Mouse (Mus musculus): ENCODE results near the gene Hmcn1.

The Hmcn1 gene

DNA sequence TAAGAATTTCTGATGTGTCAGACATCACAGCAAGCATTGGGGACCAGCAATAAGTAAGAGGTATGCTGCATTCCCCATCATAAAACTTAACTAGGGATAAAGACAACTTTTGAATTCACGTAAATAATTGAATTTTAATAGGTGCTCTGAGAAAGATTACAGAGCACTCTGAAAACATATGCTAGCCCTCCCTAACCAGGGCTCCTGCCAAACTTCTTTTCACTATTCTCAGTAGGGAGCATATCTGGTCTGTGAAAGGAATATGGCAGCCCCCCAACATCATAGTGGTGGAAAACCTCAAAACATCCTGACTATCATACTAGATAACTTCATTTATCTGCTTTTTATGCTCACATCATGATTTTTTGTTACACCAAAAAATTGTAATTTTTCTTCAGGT is 347.9 kb downstream of the Hmcn1 start:
- no peak for DNase-seq (ENCODE audit: low spot score)

DNA sequence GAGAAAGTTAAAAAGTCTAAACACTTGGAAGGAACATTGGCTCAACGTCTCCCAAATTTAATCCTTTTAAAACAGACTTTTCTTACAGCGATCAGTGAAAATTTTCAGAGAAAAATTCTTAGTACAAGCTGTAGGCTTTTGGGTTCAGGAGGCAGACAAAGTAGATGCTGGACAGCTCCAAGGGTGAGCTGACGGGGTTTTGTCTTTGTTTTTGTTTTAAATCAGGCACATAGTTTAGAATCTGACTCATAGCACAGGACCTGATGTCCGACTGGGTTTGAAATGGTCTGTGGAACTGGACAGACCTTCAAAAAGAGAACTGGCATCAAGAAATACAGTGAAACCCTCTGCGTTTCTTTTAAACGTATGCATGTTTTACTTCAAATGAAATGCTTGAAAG is 353.7 kb downstream of the Hmcn1 start:
- DNase-seq (ENCODE audit: low spot score), result no peak

DNA sequence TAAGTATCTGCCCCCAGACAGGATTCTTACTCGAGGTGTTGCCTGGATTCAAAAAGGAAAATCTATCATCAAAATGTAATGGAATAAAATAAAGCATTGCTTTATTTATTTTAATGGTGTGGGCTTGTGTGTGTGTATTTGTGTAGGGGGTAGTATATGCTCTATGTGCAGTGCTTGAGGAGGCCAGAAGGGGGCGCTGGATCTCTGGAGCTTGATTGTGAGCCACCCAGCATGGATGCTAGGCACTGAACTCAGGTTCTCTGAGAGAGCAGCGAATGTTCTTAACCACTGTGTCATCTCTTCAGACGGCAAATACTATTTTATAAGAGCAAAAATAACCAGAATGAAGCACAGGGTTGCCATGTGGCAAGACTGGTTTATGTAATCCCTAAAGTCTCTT is 360.7 kb downstream of the Hmcn1 start:
- no peak for DNase-seq (ENCODE audit: low spot score)

DNA sequence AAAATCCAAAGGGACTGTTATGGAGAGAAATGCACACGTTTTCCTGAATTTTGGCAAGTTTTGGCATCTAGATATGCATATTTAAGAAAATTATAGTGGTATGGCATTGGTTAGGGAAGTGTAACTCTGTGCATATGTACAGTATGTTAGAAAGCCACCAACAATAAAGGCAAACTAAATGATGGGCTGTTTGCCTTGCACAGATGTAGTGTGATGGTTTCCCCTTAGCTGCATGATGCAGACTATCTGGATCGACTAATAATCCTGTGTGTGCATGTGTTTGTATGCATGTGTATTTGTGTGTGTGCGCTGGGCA is 361.4 kb downstream of the Hmcn1 start:
- DNase-seq (ENCODE audit: low spot score), result no peak

DNA sequence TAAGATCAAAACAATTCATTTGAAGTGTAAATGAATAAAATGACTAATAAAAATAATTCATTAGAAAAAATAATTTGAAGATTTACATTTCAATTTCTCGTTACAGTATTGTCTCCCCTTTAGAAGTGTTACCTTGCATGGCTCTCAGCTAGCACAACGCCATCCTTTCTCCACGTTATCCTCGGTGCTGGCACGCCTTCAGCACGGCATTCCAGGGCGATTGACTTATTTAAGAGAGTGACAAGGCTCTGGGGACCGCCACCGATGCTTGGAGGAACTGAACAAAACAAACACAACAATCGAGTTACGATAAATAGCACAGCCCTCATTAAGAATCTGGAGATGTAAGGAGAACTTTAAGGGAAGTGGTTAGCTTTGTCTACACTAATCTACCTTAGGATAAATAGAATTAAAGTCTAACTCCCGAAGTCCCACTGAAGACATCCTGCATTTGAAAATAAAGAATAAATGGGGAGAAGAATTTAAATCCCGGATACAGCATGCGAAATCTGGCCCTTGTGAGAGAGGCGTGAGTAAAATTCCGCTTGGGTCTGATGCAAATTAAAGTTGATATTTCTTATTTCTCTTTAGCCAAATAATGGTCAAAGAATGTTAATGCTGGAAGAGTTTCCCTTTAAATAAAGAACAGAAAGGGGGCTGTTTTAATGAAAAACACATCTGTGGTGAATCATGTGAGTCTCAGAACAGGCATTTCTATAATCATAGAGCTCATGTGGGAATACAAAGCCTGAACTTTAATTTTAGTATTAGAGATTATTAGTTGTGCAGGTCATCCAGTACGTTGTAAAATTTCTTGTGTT is 362.0 kb downstream of the Hmcn1 start:
- DNase-seq (ENCODE audit: low spot score), result no peak

DNA sequence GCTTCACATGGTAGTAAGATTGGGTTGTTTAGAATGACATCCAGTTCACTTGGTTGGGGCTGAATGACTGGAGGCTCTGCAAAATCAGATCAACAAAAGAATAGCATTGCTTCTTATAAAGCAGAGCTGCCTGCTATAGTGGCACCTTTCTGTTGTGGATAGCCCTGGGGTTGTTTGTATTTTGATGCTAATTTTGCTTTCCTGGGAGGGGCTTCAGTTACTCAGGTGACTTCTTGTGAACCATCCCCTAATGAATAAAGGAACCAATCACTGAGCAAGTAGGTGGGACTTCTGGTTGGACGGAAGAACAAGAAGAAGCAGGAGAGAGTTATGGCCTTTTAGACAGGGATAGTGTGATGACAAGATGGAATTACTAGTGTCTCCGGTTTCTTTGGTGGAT is 370.0 kb downstream of the Hmcn1 start:
- DNase-seq (ENCODE audit: low spot score), result no peak

DNA sequence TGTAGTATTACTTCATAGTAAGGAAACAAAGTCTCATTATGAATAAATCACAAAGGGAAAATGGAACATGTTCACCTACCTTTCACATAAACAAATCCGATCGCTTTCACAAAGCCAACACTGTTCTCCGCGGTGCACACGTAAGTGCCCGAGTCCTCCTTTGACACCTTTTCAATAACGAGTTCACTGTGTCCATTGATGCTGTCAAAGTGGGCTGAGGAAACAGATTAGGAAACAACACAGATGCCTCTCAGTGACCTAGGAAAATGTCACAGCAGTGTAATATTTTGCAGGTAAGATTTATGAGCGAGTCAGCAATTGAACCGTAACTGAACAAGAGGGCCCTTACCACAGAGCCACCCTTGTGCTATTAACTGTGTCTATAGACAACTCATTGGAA is 382.7 kb downstream of the Hmcn1 start:
- no peak for DNase-seq (ENCODE audit: low spot score)

DNA sequence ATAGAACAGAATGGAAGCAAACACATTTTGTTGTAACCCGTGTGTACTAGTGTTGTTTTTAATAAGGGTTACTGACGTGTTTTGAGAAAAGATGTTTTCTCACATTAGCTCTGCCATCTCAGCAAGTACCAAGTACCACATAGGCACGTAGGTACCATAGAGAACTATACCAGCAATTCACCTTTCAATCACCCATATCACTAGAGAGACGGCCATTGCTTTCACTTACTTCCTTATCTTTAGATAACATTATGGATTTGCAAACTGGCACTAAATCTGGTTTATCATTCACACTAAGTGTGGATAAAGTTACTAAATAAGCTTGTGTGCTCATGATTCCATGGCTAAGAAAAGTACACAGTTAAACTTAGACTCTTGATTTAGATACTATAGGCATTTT is 387.1 kb downstream of the Hmcn1 start:
- no peak for DNase-seq (ENCODE audit: low spot score)

DNA sequence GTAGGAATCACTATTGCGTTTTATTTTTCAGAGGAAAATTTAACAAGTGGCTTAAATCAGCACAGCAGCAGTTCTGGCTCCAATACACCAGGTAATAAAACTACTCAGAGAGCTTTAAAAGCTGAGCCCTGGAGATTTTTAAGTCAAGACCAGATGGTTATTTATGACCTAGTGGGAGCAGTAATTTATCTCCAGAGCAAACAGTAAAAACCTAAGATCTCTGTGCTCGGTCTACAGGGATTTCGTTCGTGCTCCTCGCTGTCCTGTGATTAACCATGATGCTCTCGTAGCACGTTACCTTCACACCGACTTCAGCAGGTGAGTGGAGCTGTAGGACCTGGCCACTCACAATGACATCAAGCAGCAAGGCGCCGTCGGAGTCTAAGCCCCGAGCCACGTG is 399.6 kb downstream of the Hmcn1 start:
- DNase-seq (ENCODE audit: low spot score), result no peak

DNA sequence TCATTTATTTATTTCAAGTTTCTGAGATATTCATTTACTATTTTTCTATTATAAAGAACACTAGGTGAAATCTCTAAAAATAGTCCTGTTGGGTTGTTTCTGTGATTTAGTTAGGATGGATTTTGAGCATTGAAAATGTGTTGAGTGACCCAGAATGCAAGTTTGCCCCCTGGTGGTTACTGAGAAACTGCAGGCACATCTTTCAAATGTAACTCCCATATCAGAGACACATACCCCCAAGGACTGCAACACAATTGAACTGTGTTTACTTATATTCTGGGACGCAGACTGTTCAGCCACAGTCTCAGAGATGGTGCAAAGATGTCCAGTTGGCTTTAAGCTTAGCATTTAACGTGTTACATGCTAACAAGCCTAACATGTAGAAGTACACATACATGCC is 402.0 kb downstream of the Hmcn1 start:
- DNase-seq (ENCODE audit: low spot score), result peak; percentile 6

DNA sequence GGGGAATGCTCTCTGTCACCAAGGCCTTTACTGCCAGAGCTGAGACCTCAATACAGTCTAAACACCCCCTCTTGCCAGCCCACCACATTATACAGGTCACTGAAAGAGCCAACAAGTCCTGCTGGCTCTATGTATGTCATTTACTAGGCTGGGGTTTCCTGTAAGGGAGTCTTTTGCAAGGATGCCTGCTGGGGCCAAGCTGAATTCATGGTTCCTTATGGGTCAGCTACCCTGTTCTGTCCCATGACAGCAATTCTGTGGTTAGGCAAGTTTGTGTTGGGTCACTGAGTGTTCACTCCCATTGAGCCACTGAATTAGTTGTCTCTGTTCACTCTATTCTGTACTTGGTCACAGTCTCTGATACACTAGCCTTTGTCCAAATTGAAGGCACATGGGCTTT is 405.8 kb downstream of the Hmcn1 start:
- no peak for DNase-seq (ENCODE audit: low spot score)

DNA sequence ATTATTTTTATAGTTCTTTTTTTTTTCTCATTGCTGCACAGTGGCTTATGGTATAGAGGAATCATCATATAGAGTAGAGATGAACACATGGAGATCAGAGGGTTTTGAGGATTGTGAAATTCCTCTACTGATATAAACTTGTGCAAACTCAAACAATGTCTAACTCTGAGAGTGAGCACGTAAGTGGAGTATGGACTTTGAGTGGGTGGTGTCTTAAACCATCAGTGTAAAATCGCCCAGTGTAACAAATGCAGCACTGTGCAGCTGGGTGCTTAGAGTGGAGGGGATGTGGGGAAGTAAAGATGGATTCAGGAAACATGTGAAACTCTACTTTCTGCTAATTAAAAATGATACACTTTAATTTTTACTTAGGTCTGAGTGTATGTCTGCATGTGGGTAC is 408.8 kb downstream of the Hmcn1 start:
- no peak for DNase-seq (ENCODE audit: low spot score)

DNA sequence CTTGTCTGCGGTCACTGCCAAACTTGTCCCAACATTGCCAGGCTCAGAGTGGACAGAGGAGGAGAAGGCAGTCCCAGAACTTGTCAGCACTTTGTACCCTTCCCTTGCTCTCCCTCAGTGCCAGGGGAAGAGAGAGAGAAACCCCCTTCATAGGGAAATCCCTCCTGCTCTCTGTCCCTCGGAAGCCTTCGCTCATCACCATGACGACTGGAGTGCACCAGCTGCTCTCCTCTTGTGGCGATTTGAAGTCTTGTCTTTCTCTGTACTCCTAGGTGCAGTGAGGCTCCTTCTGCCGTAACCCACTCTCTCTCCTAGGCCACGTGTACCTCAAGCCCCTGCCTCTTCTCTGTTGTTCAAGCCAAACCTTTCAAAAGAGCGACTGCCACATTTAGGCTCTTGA is 409.5 kb downstream of the Hmcn1 start:
- no peak for DNase-seq (ENCODE audit: low spot score)

DNA sequence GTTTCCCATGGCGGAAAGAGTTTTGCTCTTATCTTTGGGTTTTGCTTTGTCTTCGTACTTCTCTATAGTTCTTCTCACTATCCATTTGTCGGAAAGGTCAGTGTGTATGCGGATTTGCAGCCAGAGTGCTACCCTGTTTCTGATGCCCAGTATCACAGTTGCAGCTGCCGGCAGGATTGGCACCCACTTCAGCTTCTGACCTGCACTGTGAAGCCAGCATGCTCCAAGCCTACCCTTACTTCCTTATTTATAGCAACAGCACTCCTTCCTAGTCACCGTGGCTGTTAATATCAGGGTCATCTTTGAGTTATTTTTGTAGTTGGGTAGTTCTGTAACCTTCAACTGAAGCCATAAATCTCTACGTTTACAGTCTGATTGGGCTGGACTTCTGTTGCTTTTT is 412.7 kb downstream of the Hmcn1 start:
- DNase-seq (ENCODE audit: low spot score), result no peak

DNA sequence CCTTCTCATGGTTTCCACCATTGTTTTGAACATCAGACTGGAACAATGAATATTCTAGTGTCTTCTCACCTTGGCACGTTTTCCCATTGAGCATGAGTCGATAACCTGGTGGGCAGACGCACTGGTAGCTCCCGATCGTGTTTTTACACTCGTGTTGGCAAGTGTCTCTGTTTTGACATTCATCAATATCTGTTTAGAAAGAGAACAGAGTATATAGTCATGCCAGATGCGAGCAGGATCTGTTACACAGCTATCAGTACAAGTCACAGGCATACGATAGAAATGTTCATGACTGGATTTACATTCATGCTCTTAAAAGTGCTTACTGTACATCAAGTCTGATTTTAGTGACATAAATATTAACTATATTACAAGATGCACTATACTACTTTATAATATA is 419.8 kb downstream of the Hmcn1 start:
- no peak for DNase-seq (ENCODE audit: low spot score)

DNA sequence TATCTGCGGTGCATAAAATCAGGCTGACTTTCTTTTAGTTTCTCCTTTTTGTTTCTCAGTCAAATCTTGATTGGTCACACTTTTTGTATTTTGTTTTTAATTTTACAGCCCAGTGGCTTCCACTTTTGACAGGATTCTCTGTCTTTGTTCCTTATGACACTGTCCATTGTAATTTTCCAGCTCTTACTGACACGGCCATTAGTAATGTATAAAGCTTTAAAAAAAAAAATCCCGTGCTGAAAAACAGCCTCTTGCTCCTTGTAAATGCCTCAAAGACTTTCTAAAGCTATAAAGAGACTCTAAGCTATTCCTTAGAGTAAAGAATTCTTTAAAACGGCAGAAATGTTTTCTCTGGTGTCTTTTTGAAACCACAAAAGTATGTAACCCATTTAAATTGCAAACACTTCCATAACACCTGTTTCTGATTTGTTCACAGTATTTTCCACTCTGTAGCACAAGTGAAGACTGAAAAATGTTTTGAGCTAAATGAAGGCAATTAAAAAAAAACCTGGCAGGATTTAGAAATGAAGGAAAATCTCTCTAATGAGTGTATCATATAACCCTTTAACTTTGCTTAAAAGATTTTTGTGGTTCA is 422.6 kb downstream of the Hmcn1 start:
- no peak for DNase-seq (ENCODE audit: low spot score)

DNA sequence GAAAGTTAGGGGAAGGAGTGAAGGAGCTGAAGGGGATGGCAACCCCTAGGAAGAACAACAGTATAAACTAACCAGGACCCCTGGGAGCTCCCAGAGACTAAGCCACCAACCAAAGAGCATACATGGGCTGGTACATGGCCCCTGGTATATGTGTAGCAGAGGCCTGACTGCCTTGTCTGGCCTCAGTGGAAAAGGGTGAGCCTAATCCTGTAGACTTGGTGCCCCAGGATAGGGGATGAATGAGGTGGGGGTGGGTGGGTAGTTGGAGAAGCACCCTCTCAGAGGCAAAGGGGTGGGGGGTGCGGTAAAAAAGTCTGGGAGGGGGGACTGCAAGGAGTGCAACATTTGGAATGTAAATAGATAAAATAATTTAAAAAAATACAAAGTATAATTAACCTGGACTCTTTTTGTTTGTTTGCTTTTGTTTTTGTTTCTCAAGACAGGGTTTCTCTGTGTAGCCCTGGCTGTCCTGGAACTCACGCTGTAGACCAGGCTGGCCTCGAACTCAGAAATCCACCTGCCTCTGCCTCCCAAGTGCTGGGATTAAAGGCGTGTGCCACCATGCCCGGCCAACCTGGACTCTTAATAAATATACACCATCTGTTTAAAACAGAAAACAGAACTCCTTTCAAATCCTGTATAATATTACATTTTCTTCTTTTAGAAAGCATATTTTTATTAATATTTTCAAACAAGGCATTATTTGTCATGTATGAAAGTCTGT is 423.3 kb downstream of the Hmcn1 start:
- DNase-seq (ENCODE audit: low spot score), result no peak

DNA sequence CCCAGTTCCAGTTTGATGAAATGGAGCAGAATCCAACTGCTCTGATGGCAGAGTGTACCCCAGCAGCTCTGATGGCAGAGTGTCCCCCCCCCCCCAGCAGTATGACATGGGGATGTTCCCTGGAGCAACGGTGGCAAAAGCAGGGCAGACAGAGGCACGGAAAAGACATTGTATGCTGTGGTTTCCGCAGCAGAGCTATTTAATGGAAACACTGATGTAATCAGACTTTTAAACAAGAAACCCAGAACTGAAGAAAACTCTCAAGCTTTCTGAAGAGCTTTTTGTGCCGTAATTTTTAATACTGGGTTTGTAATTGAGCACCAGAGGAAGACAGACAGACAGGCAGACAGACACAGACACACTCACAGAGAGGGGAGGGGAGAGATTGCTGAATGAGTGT is 426.9 kb downstream of the Hmcn1 start:
- DNase-seq (ENCODE audit: low spot score), result no peak

DNA sequence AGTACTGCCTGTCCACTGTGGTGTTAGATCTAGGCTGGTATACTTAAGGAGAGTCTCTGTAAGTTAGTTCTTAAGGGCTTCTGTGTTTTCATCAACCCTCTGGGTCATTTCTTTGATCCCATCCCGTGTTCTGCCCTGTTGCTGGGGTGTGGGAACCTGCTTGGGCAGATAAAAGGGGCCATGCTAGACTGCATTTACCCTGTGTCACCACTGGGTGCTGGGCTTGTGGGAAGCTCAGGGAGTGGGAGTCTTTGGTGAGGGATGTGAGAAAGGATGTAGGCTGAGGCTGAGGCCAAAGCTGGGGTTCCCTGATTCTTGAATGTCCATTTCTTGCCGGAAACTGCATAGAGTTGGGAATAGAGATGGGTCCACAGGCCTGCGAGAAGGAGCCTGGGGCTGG is 436.6 kb downstream of the Hmcn1 start:
- no peak for DNase-seq (ENCODE audit: low spot score)

DNA sequence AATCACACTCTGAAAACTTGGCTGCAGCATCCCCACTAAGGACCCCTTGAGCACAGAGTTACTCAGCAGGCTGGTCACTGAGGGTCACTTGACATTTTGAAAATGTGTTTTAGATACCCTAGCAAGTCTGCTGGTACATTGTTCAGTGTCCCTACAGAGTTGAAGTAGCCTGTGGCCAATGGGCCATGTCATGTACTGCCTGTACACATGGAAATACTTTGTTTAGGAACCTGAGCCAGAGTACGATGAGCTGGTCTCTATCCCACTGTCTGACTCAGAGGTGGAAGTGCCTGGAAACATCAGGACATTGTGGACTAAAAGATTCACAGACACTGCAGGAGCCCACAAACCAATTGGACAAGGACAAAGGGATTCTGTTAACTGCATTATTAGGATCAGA is 441.8 kb downstream of the Hmcn1 start:
- no peak for DNase-seq (ENCODE audit: low spot score)

DNA sequence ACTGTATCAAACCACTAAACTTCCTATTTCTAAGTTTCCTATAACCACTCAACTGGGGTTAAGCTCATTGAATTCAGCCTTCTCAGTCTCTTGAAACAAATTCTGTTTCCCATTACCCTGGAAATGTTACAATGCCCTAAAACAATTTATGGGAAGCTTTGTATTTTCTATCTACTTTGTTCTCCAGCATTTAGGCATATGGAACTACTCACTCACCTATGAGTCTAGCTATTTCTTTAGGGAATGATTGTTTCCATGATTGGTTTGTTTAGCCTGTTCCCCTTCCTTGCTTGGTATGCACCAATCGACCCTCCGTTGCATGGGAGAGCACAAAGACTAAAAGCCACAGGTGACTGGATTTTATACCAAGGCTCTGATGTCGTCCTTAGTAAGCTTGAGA is 446.8 kb downstream of the Hmcn1 start:
- DNase-seq (ENCODE audit: low spot score), result no peak

DNA sequence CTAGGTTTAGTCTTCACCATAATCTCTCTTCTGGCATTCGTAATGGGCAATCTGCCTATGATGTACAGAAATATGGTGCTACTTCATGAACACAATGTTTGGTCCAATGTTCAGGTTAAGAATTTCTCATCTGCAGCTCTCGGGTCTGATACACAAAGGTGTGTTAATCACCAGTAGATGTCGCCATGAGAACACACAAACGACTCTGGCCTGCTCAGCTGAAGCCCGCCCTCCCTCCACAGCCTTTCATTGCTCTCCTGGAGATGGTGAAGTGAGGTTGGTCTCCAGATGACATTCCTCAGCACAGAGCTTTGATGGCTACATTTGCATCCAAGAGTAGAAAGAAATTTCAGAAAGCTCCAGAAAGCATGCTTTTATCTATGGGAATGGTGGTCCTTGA is 453.0 kb downstream of the Hmcn1 start:
- no peak for DNase-seq (ENCODE audit: low spot score)

DNA sequence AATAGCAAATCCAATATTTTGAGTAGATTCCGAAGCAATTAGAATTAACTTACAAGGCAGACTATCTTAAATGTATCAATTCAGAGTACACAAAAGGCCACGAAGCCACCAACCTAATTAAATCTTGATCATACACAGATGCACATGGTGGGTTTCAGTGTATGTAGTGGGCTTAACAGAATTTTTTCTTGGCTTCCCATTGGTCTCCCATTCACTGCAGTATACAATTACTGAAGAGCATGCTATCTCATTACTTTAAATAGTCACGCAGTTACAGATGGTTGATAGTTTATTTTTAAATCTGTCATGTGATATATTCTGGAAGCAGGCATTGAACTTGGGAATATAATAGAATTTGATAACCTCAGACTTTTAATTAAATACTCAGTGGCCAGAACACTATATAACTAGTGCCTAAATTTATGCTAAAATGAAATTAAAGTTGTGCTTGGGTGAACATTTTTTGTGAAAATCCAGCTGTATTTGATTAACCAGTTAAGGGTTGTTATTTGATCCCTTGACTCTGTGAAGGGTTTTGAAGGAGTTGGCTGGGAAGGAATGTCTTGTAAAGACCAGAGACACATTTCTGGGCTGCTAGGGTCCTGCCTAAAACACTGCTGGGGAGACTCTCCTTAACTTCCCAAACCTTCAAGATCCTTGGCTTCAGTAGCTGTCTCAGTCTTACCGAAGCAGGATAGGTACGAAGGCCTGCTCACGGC is 455.7 kb downstream of the Hmcn1 start:
- DNase-seq (ENCODE audit: low spot score), result no peak
